21 mouse cellular contexts compared by ENCODE assay signal in the genomic region with DNA sequence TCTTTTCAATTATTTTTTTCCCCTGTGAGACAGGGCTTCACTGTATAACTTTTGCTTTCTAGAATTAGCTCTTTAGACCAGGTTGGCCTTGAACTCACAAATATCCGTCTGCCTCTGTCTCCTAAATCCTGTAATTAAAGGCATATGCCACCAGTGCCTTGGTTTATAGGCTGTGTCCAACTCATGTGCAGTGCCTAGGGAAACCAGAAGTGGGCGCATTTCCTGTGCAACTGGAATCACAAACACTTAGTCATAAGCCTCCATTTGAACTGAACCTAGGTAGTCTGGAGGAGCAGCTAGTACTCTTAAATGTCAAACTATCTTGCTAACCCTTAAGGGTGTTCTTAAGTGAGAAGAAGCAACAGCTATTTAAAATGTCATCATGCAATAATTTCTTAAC.
DNase-seq lines count a peak whose midpoint lies in the region; TF ChIP-seq lines count a peak whose summit lies in the region.
"Had no signal": no experiment of that assay in that cellular context is flagged by ENCODE, and none has a peak within 500 bp of the region (broad histone marks: within the 10 kb centered on the region; RNA-seq: fewer than 3 reads in every experiment).

No protein-coding gene starts in this region.

- no peaks in the 10 kb centered on the region for H3K27me3 ChIP-seq in MEL (ENCODE audit: control insufficient read depth in 1 of 2, insufficient read depth in 2 of 2, low read length in 2 of 2)
- H3K27me3 ChIP-seq: forebrain, embryonic 15.5 days; limb, embryonic 13.5 days; midbrain, embryonic 12.5 days; neural tube, embryonic 13.5 days had no signal

- no peak overlapping the region for H3K4me3 ChIP-seq in left cerebral cortex, adult 2 months
- H3K4me3 ChIP-seq in MEL (ENCODE audit: control insufficient read depth in 1 of 2, insufficient read depth in 1 of 2, low read depth in 2 of 2, low read length in 2 of 2) = no peak overlapping the region
- no peak overlapping the region for H3K4me3 ChIP-seq in embryonic fibroblast, embryonic 13.5 days (ENCODE audit: insufficient read depth, low read length)
- H3K4me3 ChIP-seq: embryonic facial prominence, embryonic 10.5 days; erythroblast, embryonic 14.5 days; forebrain, embryonic 15.5 days; limb, embryonic 13.5 days; midbrain, embryonic 12.5 days; neural tube, embryonic 13.5 days had no signal

- no peak overlapping the region for H3K27ac ChIP-seq in left cerebral cortex, adult 2 months
- H3K27ac ChIP-seq in MEL (ENCODE audit: control insufficient read depth, low read depth, low read length) = no peak overlapping the region
- H3K27ac ChIP-seq in embryonic fibroblast, embryonic 13.5 days (ENCODE audit: insufficient read depth, low read length) = peak overlapping the region; percentile 40; the same call in 1 of the 2 replicates
- H3K27ac ChIP-seq: embryonic facial prominence, embryonic 10.5 days; forebrain, embryonic 15.5 days; limb, embryonic 13.5 days; liver, embryonic 14.5 days; midbrain, embryonic 12.5 days; neural tube, embryonic 13.5 days had no signal

- no peak for TF ChIP-seq EP300 in MEL (IDR thresholded peaks at IDR 0.05; ENCODE audit: low read depth in 1 of 2, low read length in 2 of 2)

- H3K9ac ChIP-seq in MEL (ENCODE audit: control insufficient read depth, low read depth, low read length, poor library complexity, severe bottlenecking) = no peak overlapping the region
- H3K9ac ChIP-seq: forebrain, embryonic 15.5 days; limb, embryonic 13.5 days; liver, embryonic 14.5 days; midbrain, embryonic 12.5 days; neural tube, embryonic 13.5 days had no signal

- TF ChIP-seq POLR2A in MEL (IDR thresholded peaks at IDR 0.05; ENCODE audit: control insufficient read depth in 1 of 2, insufficient read depth in 1 of 2, low read depth in 1 of 2, low read length in 2 of 2, poor library complexity in 1 of 2) = no peak
- no peak for TF ChIP-seq POLR2A in embryonic fibroblast, embryonic 13.5 days (IDR thresholded peaks at IDR 0.05; ENCODE audit: low read depth, low read length)

- H3K9me3 ChIP-seq in MEL (replicated peaks; ENCODE audit: insufficient read depth, low read length) = no peaks in the 10 kb centered on the region
- H3K9me3 ChIP-seq: embryonic facial prominence, embryonic 10.5 days; forebrain, embryonic 15.5 days; limb, embryonic 13.5 days; midbrain, embryonic 12.5 days; neural tube, embryonic 13.5 days had no signal

- intact Hi-C loops in left cerebral cortex, adult 2 months (cut with DNase I) = loop anchor here (2.0 to 5.0 kb wide), 3 partner anchors 57 to 366 kb away; no protein-coding TSS in a partner anchor
- intact Hi-C loops in left cerebral cortex, postnatal 4 days (cut with DNase I) = no loop called here

- no peaks in the 10 kb centered on the region for H3K4me1 ChIP-seq in MEL (ENCODE audit: control insufficient read depth in 1 of 2, insufficient read depth in 2 of 2, low read length in 2 of 2)
- no peaks in the 10 kb centered on the region; the same call in 1 of the 2 replicates for H3K4me1 ChIP-seq in embryonic fibroblast, embryonic 13.5 days (ENCODE audit: control insufficient read depth, insufficient read depth, low read length)
- H3K4me1 ChIP-seq: embryonic facial prominence, embryonic 10.5 days; forebrain, embryonic 15.5 days; limb, embryonic 13.5 days; midbrain, embryonic 12.5 days; neural tube, embryonic 13.5 days had no signal

- H3K79me2 ChIP-seq in MEL (ENCODE audit: control insufficient read depth, insufficient read depth, low read length, poor library complexity) = no peaks in the 10 kb centered on the region

- peak; percentile 23; the same call in 1 of the 2 replicates for TF ChIP-seq CTCF in left cerebral cortex, adult 2 months (IDR thresholded peaks at IDR 0.05)
- TF ChIP-seq CTCF in MEL (IDR thresholded peaks at IDR 0.05 in 2 of 3, conservative IDR thresholded peaks at IDR 0.05 in 1 of 3; ENCODE audit: control insufficient read depth in 1 of 3, insufficient read depth in 1 of 3, low read depth in 2 of 3, low read length in 3 of 3, poor library complexity in 1 of 3, severe bottlenecking in 1 of 3) = peak; percentile 12 to 49 (median 40); a peak in 5 of 6 replicates
- TF ChIP-seq CTCF in embryonic fibroblast, embryonic 13.5 days (IDR thresholded peaks at IDR 0.05; ENCODE audit: borderline replicate concordance, insufficient read depth, low read length) = no peak

- TF ChIP-seq RAD21 in MEL (IDR thresholded peaks at IDR 0.05; ENCODE audit: low read depth, low read length) = peak; percentile 3; the same call in 1 of the 2 replicates

- H3K36me3 ChIP-seq in MEL (ENCODE audit: control insufficient read depth in 1 of 2, insufficient read depth in 2 of 2, low read length in 2 of 2) = no peaks in the 10 kb centered on the region
- H3K36me3 ChIP-seq: embryonic facial prominence, embryonic 10.5 days; forebrain, embryonic 15.5 days; limb, embryonic 13.5 days; midbrain, embryonic 12.5 days; neural tube, embryonic 13.5 days had no signal

- no peak for DNase-seq in left cerebral cortex, adult 2 months (ENCODE audit: extremely low spot score in 1 of 2, low spot score in 2 of 2)
- DNase-seq in left cerebral cortex, postnatal 4 days = no peak
- DNase-seq in A20 (ENCODE audit: low read depth, low spot score) (peak; percentile 6), MEL (ENCODE audit: low read depth, low spot score) (peak; percentile 40)
- no peak for DNase-seq in embryo, embryonic 10 days (ENCODE audit: low spot score)
- no peak for DNase-seq in spleen, postnatal 36 days (ENCODE audit: low spot score in 2 of 2)
- DNase-seq: adrenal gland, postnatal 25 days; cerebellum, adult 18-20 months; cerebellum, postnatal 36 days; heart, postnatal 10 days; right cerebral cortex, adult 18-20 months; spleen, adult 18-20 months; thymus, adult 18-20 months had no signal

TF ChIP-seq in MEL, 35 proteins besides CTCF, POLR2A, EP300 and RAD21:
- TF ChIP-seq USF1 (IDR thresholded peaks at IDR 0.05; ENCODE audit: low read depth, low read length) (no peak), MXI1 (IDR thresholded peaks at IDR 0.05; ENCODE audit: low read depth, low read length) (no peak), SMC3 (IDR thresholded peaks at IDR 0.05; ENCODE audit: low read depth, low read length) (peak; percentile 38)

Comparison
In these comparisons a context has a peak if more than half of its experiments do, and no peak if none do; other contexts are left out.
1. DNase-seq: peak in A20 (single experiment) and MEL (single experiment); none in left cerebral cortex, adult 2 months (0 of 2), left cerebral cortex, postnatal 4 days (single experiment), embryo, embryonic 10 days (single experiment) and spleen, postnatal 36 days (0 of 2).